Mouse (Mus musculus) heart, embryonic 13.5 days (tissue): ENCODE results near the gene Ccdc153. TPM values are rescaled to one million over a fixed set of nuclear protein-coding genes. Genes with fewer than 3 reads are reported as not detected.

ENCODE experiments used
- ATAC-seq: fragments of 200-750 bp; cut with Nextera tagmentation; 2 replicates; pipeline ENCODE4 v1.8.0; 2017; ENCODE audit warnings: moderate TSS enrichment; ENCODE audit not compliant: insufficient number of reproducible peaks, low FRiP score, low TSS enrichment; ENCODE audit errors: extremely low read depth
- H3K27ac ChIP-seq: fragments of 300-500 bp; sonication (generic); replicated peaks from 2 replicates; pipeline ENCODE4 v1.5.1; 2015; ENCODE audit warnings: moderate library complexity, mild to moderate bottlenecking, inconsistent platforms
- H3K27me3 ChIP-seq: fragments of 300-500 bp; sonication (generic); replicated peaks from 2 replicates; pipeline ENCODE4 v1.6.1; 2015; ENCODE audit warnings: mild to moderate bottlenecking, inconsistent platforms
- H3K36me3 ChIP-seq: fragments of 300-500 bp; sonication (generic); 2 replicates; pipeline ENCODE4 v1.6.1; 2015; ENCODE audit warnings: mild to moderate bottlenecking, inconsistent platforms
- H3K4me1 ChIP-seq: fragments of 300-500 bp; sonication (generic); 2 replicates; pipeline ENCODE4 v1.6.1; 2015; ENCODE audit warnings: inconsistent platforms
- H3K4me2 ChIP-seq: fragments of 300-500 bp; sonication (generic); 2 replicates; pipeline ENCODE4 v1.6.1; 2015; ENCODE audit warnings: inconsistent platforms, mild to moderate bottlenecking, moderate library complexity
- H3K4me3 ChIP-seq: fragments of 300-500 bp; sonication (generic); 2 replicates; pipeline ENCODE4 v1.5.1; 2015; ENCODE audit warnings: moderate library complexity, mild to moderate bottlenecking, inconsistent platforms
- H3K9ac ChIP-seq: fragments of 300-500 bp; sonication (generic); 2 replicates; pipeline ENCODE4 v1.6.1; 2015; ENCODE audit warnings: inconsistent platforms, mild to moderate bottlenecking, moderate library complexity
- H3K9me3 ChIP-seq: fragments of 300-500 bp; sonication (generic); 2 replicates; pipeline ENCODE4 v1.6.1; 2016; ENCODE audit warnings: inconsistent platforms
- WGBS: fragments of 180-500 bp; shearing (Covaris S2); methylation state at CpG from one replicate; pipeline ENCODE4 v1.1.7; 2015; ENCODE audit warnings: mixed read lengths; 5-methylcytosine and 5-hydroxymethylcytosine counted together
- polyA plus RNA-seq: library from polyadenylated mRNA; unstranded; fragments of >200 nt; fragmentation: Nextera tagmentation; extraction: Ambion mirVana; gene quantifications from 2 replicates; pipeline ENCODE4 v1.2.1, GENCODE M21; 2015

The Ccdc153 gene
- polyA plus RNA-seq, 1 experiment from 2014 or later: not detected

GRCm38 (mm10) chr9:44213538-44213937 is 26.9 kb upstream of the Ccdc153 start:
- Histone ChIP-seq H3K4me2 (no peak overlapping the region), H3K9ac (no peak overlapping the region), H3K4me3 (no peak overlapping the region), H3K4me1 (no peaks in the 10 kb centered on the region), H3K27me3 (no peaks in the 10 kb centered on the region), H3K36me3 (peaks cover 23% of the 10 kb centered on the region), H3K27ac (no peak overlapping the region), H3K9me3 (no peaks in the 10 kb centered on the region)
- WGBS: 96% methylated on average over 14 of the region's 14 CpGs
- ATAC-seq: no peak

DNA sequence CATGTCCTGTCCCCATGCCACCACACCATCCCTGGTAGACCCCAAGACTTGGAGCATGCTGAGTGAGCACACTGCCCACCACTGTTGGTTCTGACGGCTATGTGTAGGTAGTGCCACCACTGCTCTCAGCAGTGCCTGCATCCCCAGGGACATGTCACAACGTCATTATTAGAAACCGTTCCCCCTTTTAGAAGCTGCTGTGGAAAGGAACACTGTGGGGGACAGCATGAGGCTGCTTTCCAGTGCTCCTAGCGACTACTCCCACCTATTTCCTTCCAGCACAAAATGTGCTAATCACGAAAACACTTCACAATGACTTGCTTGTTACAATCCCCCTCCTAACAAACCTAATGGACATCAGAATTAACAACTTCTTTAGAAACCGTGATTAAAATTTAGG is 14.5 kb upstream of the Ccdc153 start:
- 44% methylated on average over 6 of the region's 6 CpGs for WGBS
- H3K4me2 ChIP-seq: no peak overlapping the region
- H3K9me3 ChIP-seq: no peaks in the 10 kb centered on the region
- no peak for ATAC-seq
- no peak overlapping the region for H3K9ac ChIP-seq
- no peak overlapping the region for H3K4me3 ChIP-seq
- no peak overlapping the region for H3K27ac ChIP-seq
- H3K36me3 ChIP-seq: peaks cover 9% of the 10 kb centered on the region; the same call in 1 of the 2 replicates
- H3K27me3 ChIP-seq: no peaks in the 10 kb centered on the region
- peaks cover 36% of the 10 kb centered on the region for H3K4me1 ChIP-seq

DNA sequence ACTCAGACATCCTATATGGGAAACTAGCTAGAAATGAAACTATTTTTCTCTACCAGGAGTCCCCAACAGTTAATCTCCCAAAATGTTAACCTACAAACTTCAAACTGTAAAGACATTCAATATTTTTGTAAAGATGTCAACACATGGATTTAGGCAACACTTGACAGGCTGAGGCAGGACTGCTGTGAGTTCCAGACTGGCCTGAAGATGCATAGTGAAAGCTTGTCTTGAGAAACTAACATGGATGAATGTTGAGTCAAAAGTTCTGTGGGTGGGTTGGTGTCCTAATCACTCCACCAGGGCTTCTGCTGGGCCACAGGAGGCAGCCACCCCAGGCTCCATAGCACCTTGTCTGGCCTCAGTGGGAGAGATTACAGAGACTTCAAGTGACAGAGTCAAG is 8.9 kb upstream of the Ccdc153 start:
- H3K4me1 ChIP-seq: peaks cover 44% of the 10 kb centered on the region
- no peaks in the 10 kb centered on the region for H3K9me3 ChIP-seq
- ATAC-seq: no peak
- H3K27ac ChIP-seq: no peak overlapping the region
- peak overlapping the region; percentile 84 for H3K4me2 ChIP-seq
- H3K4me3 ChIP-seq: peak overlapping the region; percentile 94
- H3K9ac ChIP-seq: peak overlapping the region; percentile 98
- H3K36me3 ChIP-seq: peaks cover 7% of the 10 kb centered on the region; the same call in 1 of the 2 replicates
- H3K27me3 ChIP-seq: no peaks in the 10 kb centered on the region

DNA sequence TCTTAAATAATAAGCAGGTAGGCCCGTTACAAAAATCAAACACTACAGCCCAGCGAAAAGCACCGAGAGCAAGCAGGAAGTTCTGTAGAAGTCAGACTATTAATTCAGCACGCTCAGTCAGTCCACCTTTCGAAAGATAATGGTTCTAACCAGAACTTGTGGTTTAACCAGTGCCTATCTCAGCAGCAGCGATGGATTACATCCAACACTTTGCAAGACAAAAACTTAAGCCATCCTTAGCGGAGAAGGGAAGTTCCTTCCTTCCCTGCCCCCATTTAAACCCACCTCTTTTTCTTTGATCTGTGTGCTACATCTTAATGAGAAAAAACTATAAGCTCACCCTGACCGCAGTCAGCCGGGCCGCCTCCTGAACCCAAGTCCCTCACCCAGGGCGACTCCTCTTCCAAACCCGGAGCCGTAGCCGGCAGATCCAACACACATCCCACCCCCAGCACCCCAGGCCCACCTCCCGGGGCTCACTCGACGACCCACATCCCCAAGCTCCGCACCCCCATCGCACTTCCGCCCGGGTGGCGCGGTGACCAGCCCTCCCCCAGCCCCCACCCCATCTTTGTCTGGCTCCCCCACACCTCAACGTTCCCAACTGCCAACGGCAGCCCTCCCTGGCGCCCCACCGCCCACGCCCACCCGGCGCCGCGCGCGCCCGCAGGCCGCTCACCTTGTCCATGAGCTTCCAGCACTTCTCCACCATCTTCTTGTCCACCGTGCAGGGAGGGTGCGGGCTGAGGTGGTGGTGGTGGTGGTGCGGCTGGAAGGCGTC is 7.3 kb upstream of the Ccdc153 start:
- H3K9ac ChIP-seq: peak overlapping the region; percentile 98
- no peaks in the 10 kb centered on the region for H3K27me3 ChIP-seq
- peak overlapping the region; percentile 94 for H3K4me3 ChIP-seq
- H3K4me1 ChIP-seq: peaks cover 43% of the 10 kb centered on the region
- no peaks in the 10 kb centered on the region for H3K9me3 ChIP-seq
- under 1% methylated on average over 39 of the region's 40 CpGs for WGBS
- peak overlapping the region; percentile 97 for H3K27ac ChIP-seq
- peak overlapping the region; percentile 84 for H3K4me2 ChIP-seq
- ATAC-seq: peak; percentile 49; the same call in 1 of the 2 replicates
- peaks cover 1% of the 10 kb centered on the region; the same call in 1 of the 2 replicates for H3K36me3 ChIP-seq

DNA sequence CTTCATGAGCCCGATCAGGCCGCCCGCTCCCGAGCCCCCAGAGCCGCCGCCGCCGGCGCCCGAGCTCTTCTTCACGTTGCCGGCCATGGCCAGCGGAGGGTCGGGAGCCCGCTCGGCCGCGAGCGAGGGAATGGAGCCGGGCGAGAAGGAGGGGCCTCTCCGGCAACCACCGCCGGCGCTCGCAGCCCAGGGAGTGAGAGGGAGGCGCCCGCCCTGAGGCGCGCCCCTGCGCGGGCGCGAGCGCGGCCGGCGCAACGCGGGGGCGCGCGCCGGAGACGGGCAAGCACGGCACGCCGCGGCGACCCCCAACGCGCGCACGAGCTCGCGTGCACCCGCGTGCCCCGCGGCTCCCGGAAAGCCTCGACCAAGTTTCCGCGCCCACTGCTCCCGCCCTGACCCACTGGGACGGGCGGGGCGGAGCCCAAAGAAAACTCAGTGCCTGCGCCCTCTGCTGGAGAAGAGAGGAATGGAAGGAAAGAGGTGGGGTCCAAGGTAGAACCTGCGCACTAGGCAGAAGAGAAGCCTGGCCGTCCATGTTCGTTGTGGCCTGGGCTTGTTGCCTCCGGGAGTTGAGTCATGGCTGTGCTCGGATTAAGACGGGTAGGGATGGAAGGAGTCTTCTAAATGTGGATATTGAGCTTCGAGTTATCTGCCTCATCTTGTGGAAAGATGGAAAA is 6.5 kb upstream of the Ccdc153 start, which contains the start of gene Cbl:
Gene Cbl (minus strand): TSS at position 248 of the 677 bp plus-strand sequence.
- Histone ChIP-seq H3K4me1 (peaks cover 39% of the 10 kb centered on the region), H3K4me3 (peak within 1 kb of the TSS; percentile 94), H3K36me3 (no peaks in the 10 kb centered on the region), H3K4me2 (peak within 1 kb of the TSS; percentile 84), H3K9ac (peak within 1 kb of the TSS; percentile 98), H3K27me3 (no peaks in the 10 kb centered on the region), H3K27ac (peak within 1 kb of the TSS; percentile 97), H3K9me3 (no peaks in the 10 kb centered on the region)
- under 1% methylated on average over 63 of the region's 76 CpGs for WGBS
- ATAC-seq: peak; percentile 88

DNA sequence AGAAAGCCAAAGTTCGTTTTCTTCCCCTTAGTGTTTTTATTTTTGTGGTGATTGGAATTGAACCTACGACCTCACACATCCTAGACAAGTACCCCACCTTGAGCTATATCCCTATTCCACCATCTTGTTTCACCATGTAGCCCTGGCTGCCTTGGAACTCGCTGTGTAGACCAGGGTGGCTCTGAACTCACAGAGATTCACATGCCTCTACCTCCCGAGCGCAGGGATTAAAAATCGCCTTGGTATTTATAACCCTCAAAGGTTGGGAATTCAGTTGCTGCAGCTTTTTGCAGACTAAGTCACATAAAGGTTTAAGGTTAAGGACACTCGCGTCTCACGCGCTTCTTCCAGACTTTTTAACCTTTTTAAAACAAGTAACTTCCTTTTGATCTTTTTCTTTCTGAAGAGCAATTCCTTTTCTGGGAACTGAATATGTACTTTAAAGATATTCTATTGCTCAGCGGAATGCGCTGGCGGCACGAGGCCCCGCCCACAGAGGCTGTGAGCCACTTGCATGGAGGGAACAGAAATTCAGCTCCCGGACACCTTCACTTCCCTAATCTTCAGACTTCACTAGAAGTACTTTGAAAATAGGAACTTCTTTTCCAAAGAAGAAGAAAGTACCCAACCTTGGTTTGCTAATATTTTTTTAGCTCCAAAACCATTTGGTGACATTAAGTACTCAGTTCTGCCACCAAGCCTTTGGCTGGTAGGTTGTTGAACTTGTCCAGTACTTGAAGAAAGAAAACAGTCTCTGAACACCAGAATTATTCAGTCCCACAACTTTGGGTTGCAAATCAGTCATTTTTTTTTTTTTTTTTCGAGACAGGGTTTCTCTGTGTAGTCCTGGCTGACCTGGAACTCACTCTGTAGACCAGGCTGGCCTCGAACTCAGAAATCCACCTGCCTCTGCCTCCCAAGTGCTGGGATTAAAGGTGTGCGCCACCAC is 5.7 kb upstream of the Ccdc153 start:
- peak overlapping the region; percentile 75 for H3K27ac ChIP-seq
- peak overlapping the region; percentile 94 for H3K4me3 ChIP-seq
- H3K4me1 ChIP-seq: peaks cover 31% of the 10 kb centered on the region
- no peaks in the 10 kb centered on the region for H3K27me3 ChIP-seq
- ATAC-seq: no peak
- no peaks in the 10 kb centered on the region for H3K9me3 ChIP-seq
- peak overlapping the region; percentile 69 for H3K9ac ChIP-seq
- peak overlapping the region; percentile 84 for H3K4me2 ChIP-seq
- no peaks in the 10 kb centered on the region for H3K36me3 ChIP-seq
- WGBS: 20% methylated on average over 19 of the region's 19 CpGs

GRCm38 (mm10) chr9:44236601-44237000 is 3.9 kb upstream of the Ccdc153 start:
- peak overlapping the region; percentile 14; the same call in 1 of the 2 replicates for H3K9ac ChIP-seq
- peaks cover 10% of the 10 kb centered on the region; the same call in 1 of the 2 replicates for H3K27me3 ChIP-seq
- H3K27ac ChIP-seq: no peak overlapping the region
- no peak overlapping the region for H3K4me3 ChIP-seq
- no peaks in the 10 kb centered on the region for H3K9me3 ChIP-seq
- H3K36me3 ChIP-seq: no peaks in the 10 kb centered on the region
- WGBS: 59% methylated on average over 4 of the region's 4 CpGs
- peaks cover 15% of the 10 kb centered on the region for H3K4me1 ChIP-seq
- ATAC-seq: no peak
- H3K4me2 ChIP-seq: no peak overlapping the region

GRCm38 (mm10) chr9:44237128-44237527 is 3.3 kb upstream of the Ccdc153 start:
- Histone ChIP-seq H3K27me3 (peaks cover 10% of the 10 kb centered on the region; the same call in 1 of the 2 replicates), H3K4me1 (peaks cover 10% of the 10 kb centered on the region), H3K27ac (no peak overlapping the region), H3K9ac (no peak overlapping the region), H3K4me2 (no peak overlapping the region), H3K4me3 (no peak overlapping the region), H3K36me3 (no peaks in the 10 kb centered on the region), H3K9me3 (no peaks in the 10 kb centered on the region)
- 62% methylated on average over 4 of the region's 4 CpGs for WGBS
- ATAC-seq: no peak

GRCm38 (mm10) chr9:44238501-44239190 is 1.8 kb upstream of the Ccdc153 start:
- Histone ChIP-seq H3K9ac (no peak overlapping the region), H3K4me3 (no peak overlapping the region), H3K27ac (no peak overlapping the region), H3K36me3 (no peaks in the 10 kb centered on the region), H3K9me3 (no peaks in the 10 kb centered on the region), H3K27me3 (peaks cover 10% of the 10 kb centered on the region; the same call in 1 of the 2 replicates), H3K4me2 (no peak overlapping the region), H3K4me1 (0 out of 2 replicates have a peak, but pooled peaks cover 2% of the 10 kb centered on the region)
- no peak for ATAC-seq
- WGBS: 72% methylated on average over 17 of the region's 17 CpGs

- no peak overlapping the region for H3K9ac ChIP-seq
- H3K9me3 ChIP-seq: no peaks in the 10 kb centered on the region
- WGBS: 8% methylated on average over 5 of the region's 5 CpGs
- no peak overlapping the region for H3K4me3 ChIP-seq
- H3K36me3 ChIP-seq: no peaks in the 10 kb centered on the region
- no peak overlapping the region for H3K4me2 ChIP-seq
- H3K27me3 ChIP-seq: peaks cover 10% of the 10 kb centered on the region; the same call in 1 of the 2 replicates
- ATAC-seq: no peak
- H3K4me1 ChIP-seq: 0 out of 2 replicates have a peak, but pooled peaks cover 2% of the 10 kb centered on the region
- H3K27ac ChIP-seq: no peak overlapping the region
Observed at GRCm38 (mm10) chr9:44239447-44239846, 1.0 kb upstream of the Ccdc153 start.
